10 mouse cellular contexts compared by ENCODE assay signal in genomic region chr1:24248294-24249104, GRCm38 (mm10).
DNase-seq lines count a peak whose midpoint lies in the region; ATAC-seq and TF ChIP-seq lines count a peak whose summit lies in the region.
"Had no signal": no experiment of that assay in that cellular context is flagged by ENCODE, and none has a peak within 500 bp of the region (broad histone marks: within the 10 kb centered on the region; RNA-seq: fewer than 3 reads in every experiment).

No protein-coding gene starts in this region.

- 60% methylated on average over 10 of the region's 10 CpGs for WGBS in hindbrain, embryonic 15.5 days
- WGBS in neural tube, embryonic 14.5 days, result 62% methylated on average over 10 of the region's 10 CpGs

- no peak overlapping the region for H3K4me3 ChIP-seq in layer of hippocampus, adult 2 months
- H3K4me3 ChIP-seq in hindbrain, embryonic 15.5 days, result no peak overlapping the region
- no peak overlapping the region for H3K4me3 ChIP-seq in neural tube, embryonic 14.5 days (ENCODE audit: low read depth, low read length)
- H3K4me3 ChIP-seq: embryonic facial prominence, embryonic 15.5 days; lung, embryonic 15.5 days had no signal

- H3K27me3 ChIP-seq in hindbrain, embryonic 15.5 days, result no peaks in the 10 kb centered on the region
- no peaks in the 10 kb centered on the region for H3K27me3 ChIP-seq in neural tube, embryonic 14.5 days (ENCODE audit: control insufficient read depth, insufficient read depth, low read length)
- H3K27me3 ChIP-seq: embryonic facial prominence, embryonic 15.5 days; lung, embryonic 15.5 days had no signal

- no peak overlapping the region for H3K4me2 ChIP-seq in hindbrain, embryonic 15.5 days
- H3K4me2 ChIP-seq in neural tube, embryonic 14.5 days (ENCODE audit: low read depth, low read length), result no peak overlapping the region
- H3K4me2 ChIP-seq: embryonic facial prominence, embryonic 15.5 days; lung, embryonic 15.5 days had no signal

- no peaks in the 10 kb centered on the region for H3K36me3 ChIP-seq in hindbrain, embryonic 15.5 days
- H3K36me3 ChIP-seq in neural tube, embryonic 14.5 days (ENCODE audit: control insufficient read depth, insufficient read depth, low read length), result no peaks in the 10 kb centered on the region
- H3K36me3 ChIP-seq: embryonic facial prominence, embryonic 15.5 days; lung, embryonic 15.5 days had no signal

- H3K4me1 ChIP-seq in hindbrain, embryonic 15.5 days (replicated peaks), result peaks cover 11% of the 10 kb centered on the region
- H3K4me1 ChIP-seq in neural tube, embryonic 14.5 days (ENCODE audit: control insufficient read depth, insufficient read depth, low read length), result peaks cover 4% of the 10 kb centered on the region; the same call in 1 of the 2 replicates
- H3K4me1 ChIP-seq: embryonic facial prominence, embryonic 15.5 days; lung, embryonic 15.5 days had no signal

- ATAC-seq in hindbrain, embryonic 15.5 days (ENCODE audit: low FRiP score, low read depth), result peak; percentile 86
- peak; percentile 91 for ATAC-seq in neural tube, embryonic 14.5 days (ENCODE audit: low read depth)

- H3K9me3 ChIP-seq in hindbrain, embryonic 15.5 days, result no peaks in the 10 kb centered on the region
- no peaks in the 10 kb centered on the region for H3K9me3 ChIP-seq in neural tube, embryonic 14.5 days (ENCODE audit: control insufficient read depth, low read length)
- H3K9me3 ChIP-seq: embryonic facial prominence, embryonic 15.5 days; lung, embryonic 15.5 days had no signal

- H3K9ac ChIP-seq in hindbrain, embryonic 15.5 days, result peak overlapping the region; percentile 8; the same call in 1 of the 2 replicates
- H3K9ac ChIP-seq in neural tube, embryonic 14.5 days (replicated peaks; ENCODE audit: low read depth, low read length), result no peak overlapping the region
- H3K9ac ChIP-seq: embryonic facial prominence, embryonic 15.5 days; lung, embryonic 15.5 days had no signal

- no peak for TF ChIP-seq CTCF in layer of hippocampus, adult 2 months (conservative IDR thresholded peaks at IDR 0.05)

- intact Hi-C loops in left cerebral cortex, postnatal 10 days (cut with DNase I), result loop anchor here (2.0 to 10.0 kb wide), 4 partner anchors 112 to 924 kb away; partner anchors contain the start of gene B3gat2

- no peak for DNase-seq in layer of hippocampus, adult 2 months (ENCODE audit: low spot score in 2 of 2)
- no peak for DNase-seq in layer of hippocampus, postnatal 36 days
- DNase-seq in cerebellum, postnatal 14 days, result peak; percentile 35 to 50
- DNase-seq in left cerebral cortex, postnatal 10 days (ENCODE audit: extremely low spot score in 1 of 2, low spot score in 2 of 2), result no peak
- DNase-seq in c-Kit-positive CD71-positive TER-119-positive erythroid progenitor cells, embryonic 14.5 days (ENCODE audit: low spot score), result no peak
- DNase-seq: gastrocnemius, postnatal 36 days had no signal

- peak overlapping the region; percentile 72 for H3K27ac ChIP-seq in layer of hippocampus, adult 2 months
- H3K27ac ChIP-seq in hindbrain, embryonic 15.5 days (replicated peaks), result peak overlapping the region; percentile 68
- peak overlapping the region; percentile 60; the same call in 1 of the 2 replicates for H3K27ac ChIP-seq in neural tube, embryonic 14.5 days (ENCODE audit: low read depth, low read length)
- H3K27ac ChIP-seq: embryonic facial prominence, embryonic 15.5 days; lung, embryonic 15.5 days had no signal

Comparison
In these comparisons a context has a peak if more than half of its experiments do, and no peak if none do; other contexts are left out.
1. DNase-seq: peak in cerebellum, postnatal 14 days (2 of 2); none in layer of hippocampus, adult 2 months (0 of 2), layer of hippocampus, postnatal 36 days (0 of 2), left cerebral cortex, postnatal 10 days (0 of 2) and c-Kit-positive CD71-positive TER-119-positive erythroid progenitor cells, embryonic 14.5 days (single experiment).
2. Peak in every context shown above with its lines, with median percentiles within 50 percentile points of each other: H3K27ac ChIP-seq.